Mouse (Mus musculus): ENCODE results near the gene Wdr31. TPM values are rescaled to one million over a fixed set of nuclear protein-coding genes. Genes with fewer than 3 reads are reported as not detected.

Gene Wdr31
- polyA plus RNA-seq, 1 experiment from 2014 or later: 7.7 TPM

DNA sequence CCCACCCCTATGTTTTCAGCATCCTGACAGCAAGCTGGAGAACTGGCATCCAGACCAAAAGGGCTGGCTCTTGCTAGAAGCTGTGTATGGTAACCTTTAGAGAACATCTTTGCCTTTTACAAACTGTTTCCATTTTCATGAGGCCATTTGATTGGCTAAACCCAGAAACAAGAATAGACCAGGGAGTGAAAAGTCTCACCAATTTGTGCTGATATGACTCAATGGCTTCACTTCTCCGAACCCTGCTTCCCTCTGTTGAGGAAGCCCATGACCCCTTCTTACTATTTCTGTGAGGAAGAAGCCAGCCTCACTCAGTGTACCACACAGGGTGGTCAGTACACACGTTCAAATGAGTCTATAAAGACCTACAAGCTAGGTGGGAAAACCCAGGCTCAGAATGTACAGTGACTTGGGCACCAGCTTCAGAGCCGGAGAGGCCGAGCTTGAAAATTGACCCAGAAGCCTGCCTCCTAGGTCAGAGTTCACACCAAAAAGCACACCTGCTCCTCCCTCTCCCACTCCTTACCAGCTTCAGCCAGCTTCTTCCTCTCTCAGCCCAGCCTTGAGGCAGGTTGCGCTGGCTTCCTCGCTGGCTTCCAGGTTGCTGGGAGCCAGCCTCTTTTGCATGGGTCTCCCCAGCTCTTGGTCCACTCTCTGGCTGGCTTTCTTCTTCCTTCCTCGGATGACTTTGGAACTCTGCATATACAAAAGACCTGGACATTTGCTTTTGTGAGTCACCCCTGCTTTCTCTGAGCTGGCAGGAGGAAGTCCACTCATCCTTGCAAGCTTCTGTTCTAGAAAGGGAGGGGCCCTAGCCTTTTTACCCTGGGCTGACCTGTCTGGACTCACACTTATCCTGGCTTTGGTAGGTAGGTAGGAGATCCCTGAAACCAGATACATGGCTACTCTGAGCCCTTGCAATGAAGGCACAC is 36.5 kb downstream of the Wdr31 start:
- no peak overlapping the region for H3K4me2 ChIP-seq (replicated peaks)
- H3K4me1 ChIP-seq (replicated peaks): no peaks in the 10 kb centered on the region
- H3K9me3 ChIP-seq: no peaks in the 10 kb centered on the region
- H3K27me3 ChIP-seq (replicated peaks): no peaks in the 10 kb centered on the region
- WGBS: 65% methylated on average over 7 of the region's 7 CpGs
- no peak overlapping the region for H3K9ac ChIP-seq
- no peak overlapping the region for H3K4me3 ChIP-seq (replicated peaks)
- no peak overlapping the region for H3K27ac ChIP-seq
- peak; percentile 47; the same call in 1 of the 2 replicates for ATAC-seq
- no peaks in the 10 kb centered on the region for H3K36me3 ChIP-seq

DNA sequence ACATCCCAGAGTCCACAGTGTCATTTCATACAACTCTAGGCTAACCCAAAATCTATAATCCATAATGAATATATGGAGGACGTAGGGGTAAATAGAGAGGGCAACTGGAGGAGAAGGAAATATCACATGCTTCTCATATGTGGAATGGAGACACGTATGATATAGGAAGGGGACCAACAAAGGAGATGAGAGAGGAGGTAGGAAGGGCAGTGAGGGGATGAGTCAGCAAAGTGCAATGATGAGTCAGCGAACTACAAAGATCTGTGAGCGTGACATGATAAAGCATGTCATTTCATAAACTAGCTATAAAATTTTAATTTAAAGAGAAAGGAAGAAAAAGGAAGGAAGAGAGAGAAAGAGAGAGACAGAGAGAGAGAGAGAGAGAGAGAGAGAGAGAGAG is 39.2 kb downstream of the Wdr31 start:
- no peak for ATAC-seq
- Histone ChIP-seq H3K4me3 (replicated peaks) (no peak overlapping the region), H3K27me3 (replicated peaks) (no peaks in the 10 kb centered on the region), H3K9ac (no peak overlapping the region), H3K4me2 (replicated peaks) (no peak overlapping the region), H3K9me3 (no peaks in the 10 kb centered on the region), H3K27ac (no peak overlapping the region), H3K4me1 (replicated peaks) (no peaks in the 10 kb centered on the region), H3K36me3 (no peaks in the 10 kb centered on the region)
- WGBS: 80% methylated on average over 4 of the region's 4 CpGs

DNA sequence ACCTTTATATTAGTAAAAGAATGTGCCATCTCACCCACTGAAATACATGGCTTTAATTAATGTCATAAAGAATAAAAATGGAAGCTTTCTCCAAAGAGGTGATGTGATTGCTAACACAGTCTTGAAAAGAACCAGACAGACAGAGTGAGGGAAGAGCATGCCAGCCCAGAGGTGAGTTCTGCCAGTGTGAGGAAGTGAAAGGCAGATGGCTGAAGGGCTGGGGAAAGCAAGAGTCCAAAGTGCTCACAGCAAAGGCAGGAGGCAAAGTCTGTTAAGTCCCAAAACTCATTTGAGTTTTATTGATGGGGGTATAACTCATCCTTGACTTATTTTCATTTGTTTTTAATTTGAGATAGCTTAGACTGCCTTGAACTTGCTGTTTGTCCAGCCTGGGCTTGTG is 40.0 kb downstream of the Wdr31 start:
- Histone ChIP-seq H3K27me3 (replicated peaks) (no peaks in the 10 kb centered on the region), H3K9ac (no peak overlapping the region), H3K36me3 (no peaks in the 10 kb centered on the region), H3K4me2 (replicated peaks) (no peak overlapping the region), H3K4me3 (replicated peaks) (no peak overlapping the region), H3K9me3 (no peaks in the 10 kb centered on the region), H3K27ac (no peak overlapping the region), H3K4me1 (replicated peaks) (no peaks in the 10 kb centered on the region)
- no peak for ATAC-seq

DNA sequence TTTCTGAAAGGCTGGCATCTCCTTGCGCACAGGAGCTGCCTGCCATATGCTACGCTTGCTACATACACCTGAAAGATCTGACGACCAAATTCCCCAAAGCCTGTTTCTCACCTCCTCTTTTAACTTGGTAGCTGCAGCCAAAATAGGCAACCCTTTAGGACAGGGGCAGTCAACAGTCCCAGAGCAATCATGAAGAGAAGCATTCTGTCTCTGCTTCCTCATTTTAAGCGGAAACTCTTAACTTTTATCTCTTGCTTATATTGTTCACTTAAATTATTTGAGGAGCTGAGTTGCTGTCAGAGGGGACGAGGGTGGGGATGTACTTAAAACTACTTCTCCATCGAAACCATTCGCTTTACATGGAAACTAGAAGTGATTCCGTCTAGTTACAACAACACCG is 41.1 kb downstream of the Wdr31 start:
- no peak overlapping the region for H3K27ac ChIP-seq
- H3K9me3 ChIP-seq: no peaks in the 10 kb centered on the region
- H3K4me1 ChIP-seq (replicated peaks): no peaks in the 10 kb centered on the region
- 87% methylated on average over 9 of the region's 9 CpGs for WGBS
- H3K36me3 ChIP-seq: 0 out of 2 replicates have a peak, but pooled peaks cover 1% of the 10 kb centered on the region
- no peak for ATAC-seq
- no peak overlapping the region for H3K9ac ChIP-seq
- no peak overlapping the region for H3K4me3 ChIP-seq (replicated peaks)
- no peak overlapping the region for H3K4me2 ChIP-seq (replicated peaks)
- H3K27me3 ChIP-seq (replicated peaks): no peaks in the 10 kb centered on the region

DNA sequence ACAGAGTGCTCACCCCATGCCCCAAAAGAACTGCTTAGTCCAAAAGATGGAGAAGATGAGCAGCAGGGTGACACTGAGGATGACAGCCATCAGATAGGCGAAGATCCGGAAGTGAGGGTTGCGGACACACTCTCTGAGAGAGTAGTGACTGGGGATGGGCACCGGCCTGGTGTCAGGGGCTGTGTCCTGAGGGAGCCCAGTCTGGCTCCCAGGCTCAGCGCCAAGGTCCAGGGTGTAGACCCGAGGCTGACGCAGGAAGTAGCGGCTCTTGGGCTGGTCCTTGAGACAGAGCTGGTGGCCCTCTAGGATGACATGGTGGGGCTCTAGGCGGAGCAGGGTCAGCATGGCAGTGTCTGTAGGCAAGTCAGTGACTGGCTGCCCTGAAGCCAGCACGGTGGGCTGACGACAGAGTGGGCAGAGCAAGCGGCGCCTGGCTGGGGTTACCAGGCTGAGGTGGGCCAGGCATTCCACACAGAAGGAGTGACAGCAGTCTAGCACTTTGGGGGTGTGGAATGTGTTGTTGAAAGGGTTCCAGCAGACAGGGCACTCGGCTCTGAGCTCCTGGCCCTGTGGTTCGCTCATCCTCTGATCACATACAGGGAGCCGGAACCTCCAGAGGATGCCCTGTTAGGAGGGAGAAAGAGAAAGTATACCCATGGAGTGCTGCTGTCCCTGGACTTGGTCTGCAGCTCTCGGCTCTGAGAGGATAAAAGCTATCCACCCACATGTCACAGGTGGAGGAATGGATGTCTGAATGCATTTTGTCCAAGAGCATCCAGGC is 42.5 kb downstream of the Wdr31 start:
- 74% methylated on average over 17 of the region's 17 CpGs for WGBS

DNA sequence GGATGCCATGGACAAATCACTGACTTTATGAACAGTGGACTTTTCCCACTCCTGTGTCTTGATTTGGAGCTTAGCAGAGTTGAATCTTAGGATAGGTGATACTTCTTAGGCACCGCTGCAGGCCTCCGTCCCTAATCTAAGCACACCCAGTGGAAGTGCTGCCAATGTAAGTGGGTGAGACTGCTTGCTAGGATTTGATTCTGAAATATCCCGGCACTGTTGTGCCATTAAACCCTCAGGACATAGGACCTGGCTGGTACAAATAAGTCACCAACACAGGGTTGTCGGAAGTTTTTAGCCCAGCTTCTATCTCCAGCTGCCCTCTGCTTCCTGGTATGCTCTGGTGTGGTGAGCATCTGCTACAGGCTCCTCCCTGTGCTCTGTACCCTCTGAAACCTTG is 44.8 kb downstream of the Wdr31 start:
- Histone ChIP-seq H3K9ac (no peak overlapping the region), H3K4me1 (replicated peaks) (no peaks in the 10 kb centered on the region), H3K27ac (no peak overlapping the region), H3K4me2 (replicated peaks) (no peak overlapping the region), H3K36me3 (peaks cover 22% of the 10 kb centered on the region), H3K4me3 (replicated peaks) (no peak overlapping the region), H3K27me3 (replicated peaks) (no peaks in the 10 kb centered on the region), H3K9me3 (no peaks in the 10 kb centered on the region)
- 87% methylated on average over 4 of the region's 4 CpGs for WGBS
- no peak for ATAC-seq

More for the DNA sequence above, 42.5 kb downstream of the Wdr31 start:
- Histone ChIP-seq H3K27ac (no peak overlapping the region), H3K36me3 (0 out of 2 replicates have a peak, but pooled peaks cover 9% of the 10 kb centered on the region), H3K9me3 (no peaks in the 10 kb centered on the region), H3K4me2 (replicated peaks) (no peak overlapping the region), H3K27me3 (replicated peaks) (no peaks in the 10 kb centered on the region), H3K9ac (no peak overlapping the region), H3K4me1 (replicated peaks) (no peaks in the 10 kb centered on the region), H3K4me3 (replicated peaks) (no peak overlapping the region)
- ATAC-seq: no peak

DNA sequence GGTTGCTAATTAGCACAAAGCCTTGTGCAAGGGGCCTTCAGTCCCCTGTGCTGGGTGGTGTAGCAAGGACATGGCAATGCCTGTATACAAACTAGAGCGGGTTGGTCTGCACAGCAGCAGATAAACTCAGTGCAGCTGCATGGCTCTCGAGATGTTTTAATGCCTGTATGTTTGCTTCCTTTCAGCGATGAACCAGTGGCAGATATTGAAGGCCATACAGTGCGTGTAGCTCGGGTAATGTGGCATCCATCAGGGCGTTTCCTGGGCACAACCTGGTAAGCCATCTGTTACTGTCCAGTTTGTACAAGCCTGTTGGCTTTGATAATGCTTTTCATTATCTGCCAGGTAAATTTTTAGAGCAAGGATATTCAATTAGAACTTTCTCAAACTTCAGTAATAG is 51.6 kb downstream of the Wdr31 start:
- WGBS: 95% methylated on average over 6 of the region's 6 CpGs
- Histone ChIP-seq H3K4me2 (replicated peaks) (no peak overlapping the region), H3K4me3 (replicated peaks) (no peak overlapping the region), H3K9me3 (no peaks in the 10 kb centered on the region), H3K9ac (no peak overlapping the region), H3K27ac (no peak overlapping the region), H3K36me3 (peaks cover 69% of the 10 kb centered on the region), H3K4me1 (replicated peaks) (no peaks in the 10 kb centered on the region), H3K27me3 (replicated peaks) (no peaks in the 10 kb centered on the region)
- ATAC-seq: no peak

DNA sequence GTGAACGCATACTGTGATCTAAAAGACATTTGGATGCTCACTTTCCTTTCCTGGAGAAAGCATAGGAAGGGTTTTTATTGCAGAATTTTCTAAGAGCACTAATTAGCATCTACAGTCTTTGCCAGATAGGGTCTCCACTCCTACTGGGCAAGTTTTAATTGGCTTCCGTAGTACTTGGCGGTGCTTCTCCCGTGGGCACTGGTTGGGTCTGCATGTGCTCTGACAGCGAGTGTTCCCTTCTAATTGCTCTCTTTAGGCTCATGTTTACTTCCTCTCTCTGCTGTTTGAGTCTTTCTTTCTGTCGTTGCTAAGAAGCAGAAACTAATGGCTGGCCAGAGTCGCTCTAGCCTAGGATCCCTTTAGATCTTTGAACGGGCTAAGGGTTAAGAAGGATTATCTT is 52.2 kb downstream of the Wdr31 start:
- no peaks in the 10 kb centered on the region for H3K4me1 ChIP-seq (replicated peaks)
- no peaks in the 10 kb centered on the region for H3K9me3 ChIP-seq
- 85% methylated on average over 8 of the region's 8 CpGs for WGBS
- H3K9ac ChIP-seq: no peak overlapping the region
- no peak for ATAC-seq
- peaks cover 68% of the 10 kb centered on the region for H3K36me3 ChIP-seq
- H3K4me3 ChIP-seq (replicated peaks): no peak overlapping the region
- H3K27me3 ChIP-seq (replicated peaks): no peaks in the 10 kb centered on the region
- no peak overlapping the region for H3K27ac ChIP-seq
- no peak overlapping the region for H3K4me2 ChIP-seq (replicated peaks)

DNA sequence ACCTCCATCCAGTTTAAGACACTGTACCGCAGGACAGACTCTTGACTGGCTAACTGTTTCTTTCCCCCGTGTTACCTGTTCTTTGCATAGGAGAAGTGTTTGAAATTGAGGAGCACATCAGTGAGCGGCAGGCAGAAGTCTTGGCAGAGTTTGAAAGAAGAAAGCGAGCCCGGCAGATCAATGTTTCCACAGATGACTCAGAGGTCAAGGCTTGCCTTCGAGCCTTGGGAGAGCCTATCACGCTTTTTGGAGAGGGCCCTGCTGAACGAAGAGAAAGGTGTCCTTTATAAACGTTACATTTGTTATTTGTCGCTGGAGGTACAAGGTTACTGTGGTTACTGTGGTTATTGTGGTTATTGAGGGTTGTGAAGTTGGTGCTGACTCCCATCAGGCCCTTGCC is 59.1 kb downstream of the Wdr31 start:
- Histone ChIP-seq H3K4me3 (replicated peaks) (no peak overlapping the region), H3K27ac (no peak overlapping the region), H3K27me3 (replicated peaks) (no peaks in the 10 kb centered on the region), H3K36me3 (peaks cover 41% of the 10 kb centered on the region), H3K9me3 (no peaks in the 10 kb centered on the region), H3K4me1 (replicated peaks) (0 out of 2 replicates have a peak, but pooled peaks cover 9% of the 10 kb centered on the region), H3K9ac (no peak overlapping the region), H3K4me2 (replicated peaks) (no peak overlapping the region)
- 90% methylated on average over 10 of the region's 10 CpGs for WGBS
- ATAC-seq: no peak

DNA sequence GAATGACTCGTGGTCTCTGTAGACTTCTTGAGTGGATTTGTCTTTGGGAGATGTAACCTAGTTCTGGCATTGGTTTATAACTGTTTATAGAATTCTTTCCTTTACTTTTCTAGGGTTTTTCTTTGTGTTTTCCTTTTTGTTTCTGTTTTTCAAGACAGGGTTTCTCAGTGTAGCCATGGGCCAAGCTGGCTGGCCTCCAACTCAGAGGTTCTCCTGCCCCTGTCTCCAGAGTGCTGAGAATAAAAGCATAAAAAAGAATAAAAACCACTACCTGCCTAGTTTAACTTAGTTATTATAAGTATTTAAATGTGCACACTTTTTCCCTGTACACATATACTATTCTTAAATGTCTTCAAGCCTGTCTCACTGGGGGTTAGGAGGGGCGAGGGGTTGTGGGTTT is 60.4 kb downstream of the Wdr31 start:
- Histone ChIP-seq H3K36me3 (peaks cover 32% of the 10 kb centered on the region), H3K9ac (no peak overlapping the region), H3K4me3 (replicated peaks) (0 out of 2 replicates have a peak overlapping the region, but pooled peaks have one; percentile 74), H3K27ac (no peak overlapping the region), H3K27me3 (replicated peaks) (no peaks in the 10 kb centered on the region), H3K4me2 (replicated peaks) (peak overlapping the region; percentile 73; the same call in 1 of the 2 replicates), H3K9me3 (no peaks in the 10 kb centered on the region), H3K4me1 (replicated peaks) (peaks cover 15% of the 10 kb centered on the region)
- WGBS: 86% methylated on average over 2 of the region's 2 CpGs
- no peak for ATAC-seq

DNA sequence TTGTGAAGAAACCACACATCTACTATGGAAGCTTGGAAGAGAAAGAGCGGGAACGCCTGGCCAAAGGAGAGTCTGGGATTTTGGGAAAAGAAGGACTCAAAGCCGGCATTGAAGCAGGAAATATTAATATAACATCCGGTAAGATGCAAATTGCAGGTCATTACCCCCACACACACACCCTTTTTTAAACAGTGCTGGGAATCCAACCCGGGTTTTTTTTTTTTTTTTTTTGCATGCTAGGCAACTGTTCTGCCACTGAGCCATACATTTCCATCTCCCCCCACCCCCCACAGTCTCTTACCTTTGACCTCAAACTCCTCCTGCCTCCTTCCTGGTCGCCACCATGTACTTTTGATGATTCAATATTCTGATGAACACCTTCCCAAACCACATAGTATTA is 61.1 kb downstream of the Wdr31 start:
- no peaks in the 10 kb centered on the region for H3K9me3 ChIP-seq
- H3K36me3 ChIP-seq: peaks cover 25% of the 10 kb centered on the region
- H3K4me1 ChIP-seq (replicated peaks): peaks cover 15% of the 10 kb centered on the region
- WGBS: 28% methylated on average over 6 of the region's 6 CpGs
- H3K27me3 ChIP-seq (replicated peaks): no peaks in the 10 kb centered on the region
- H3K9ac ChIP-seq: peak overlapping the region; percentile 87
- no peak for ATAC-seq
- H3K4me3 ChIP-seq (replicated peaks): peak overlapping the region; percentile 74
- peak overlapping the region; percentile 73 for H3K4me2 ChIP-seq (replicated peaks)
- H3K27ac ChIP-seq: 0 out of 2 replicates have a peak overlapping the region, but pooled peaks have one; percentile 81

DNA sequence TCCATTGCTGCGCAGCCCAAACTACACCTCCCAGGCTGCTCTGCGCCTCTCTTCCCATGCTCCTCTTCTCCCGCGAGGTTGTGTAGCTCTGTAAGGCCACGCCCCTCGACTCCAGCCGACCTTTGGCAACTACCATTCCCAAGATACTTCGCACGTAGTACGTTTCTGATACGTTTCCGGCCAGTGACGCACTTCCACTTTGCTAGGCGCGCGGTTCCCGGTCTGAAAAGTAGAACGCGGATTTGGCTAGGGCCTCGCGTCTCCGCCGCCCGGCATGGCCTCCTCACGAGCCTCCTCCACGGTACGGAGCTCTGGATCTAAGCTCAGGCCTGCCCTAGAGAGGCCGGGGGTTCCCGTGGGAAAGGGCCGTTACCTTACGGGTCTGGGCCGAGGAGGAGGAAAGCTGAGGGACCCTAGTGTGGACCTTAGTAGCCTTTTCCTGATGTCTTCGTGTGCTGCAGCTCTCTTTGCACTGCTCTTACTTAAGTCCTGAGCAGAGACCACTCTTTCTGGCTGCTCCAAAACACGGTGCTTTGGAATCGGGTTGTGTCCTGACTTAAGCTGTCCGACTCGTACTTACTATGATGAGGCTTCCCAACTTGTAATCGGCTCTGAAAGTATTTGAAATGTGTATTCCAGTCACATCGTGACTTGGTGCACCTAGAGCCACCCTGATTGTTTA is 62.0 kb downstream of the Wdr31 start, which contains the start of the genes Cdc26 and Prpf4:
Gene Cdc26, minus strand, starts transcription at position 42 of the 682 bp plus-strand sequence.
Gene Prpf4, plus strand, starts transcription at position 197 of the 682 bp plus-strand sequence.
- H3K27ac ChIP-seq: peak within 1 kb of the TSS; percentile 81
- peak within 1 kb of the TSS; percentile 73 for H3K4me2 ChIP-seq (replicated peaks)
- peak within 1 kb of the TSS; percentile 87 for H3K9ac ChIP-seq
- H3K36me3 ChIP-seq: peaks cover 21% of the 10 kb centered on the region
- ATAC-seq: peak; percentile 99
- no peaks in the 10 kb centered on the region for H3K9me3 ChIP-seq
- under 1% methylated on average over 39 of the region's 39 CpGs for WGBS
- H3K27me3 ChIP-seq (replicated peaks): no peaks in the 10 kb centered on the region
- peak within 1 kb of the TSS; percentile 74 for H3K4me3 ChIP-seq (replicated peaks)
- peaks cover 15% of the 10 kb centered on the region for H3K4me1 ChIP-seq (replicated peaks)
